In the genomic region with DNA sequence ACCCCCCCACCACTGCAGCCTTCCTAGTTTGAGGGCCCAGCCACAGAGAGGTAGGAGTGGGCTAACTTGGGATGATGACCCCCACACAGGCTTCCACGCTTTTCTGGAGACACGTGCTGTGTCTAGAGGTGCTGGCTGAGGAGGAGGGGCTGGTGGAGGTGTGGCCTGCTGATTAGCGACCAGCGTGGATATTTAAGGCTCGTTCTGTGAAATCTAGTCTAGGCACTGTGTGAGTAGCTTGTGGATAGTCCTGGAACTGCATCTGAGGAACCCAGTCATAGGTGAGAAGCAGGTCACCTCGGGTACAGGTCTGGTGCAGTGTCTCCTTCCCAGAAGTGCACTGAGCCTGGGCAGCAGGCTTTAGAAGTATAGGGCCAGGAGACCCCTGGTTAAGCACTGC, we compare ENCODE assay signal across 17 mouse cellular contexts. TPM values are rescaled to one million over a fixed set of nuclear protein-coding genes. Genes with fewer than 3 reads are reported as not detected.
A peak's percentile ranks its signal among the peaks of the same experiment; 100 is the strongest.
DNase-seq lines count a peak whose midpoint lies in the region; ATAC-seq lines count a peak whose summit lies in the region.
"Had no signal": no experiment of that assay in that cellular context is flagged by ENCODE, and none has a peak within 500 bp of the region (broad histone marks: within the 10 kb centered on the region; RNA-seq: fewer than 3 reads in every experiment).

No protein-coding gene starts in this region.

- H3K9ac ChIP-seq in kidney, embryonic 15.5 days: no peak overlapping the region
- no peak overlapping the region for H3K9ac ChIP-seq in midbrain, embryonic 13.5 days (replicated peaks)
- H3K9ac ChIP-seq: embryonic facial prominence, embryonic 12.5 days had no signal

- H3K4me3 ChIP-seq in heart, embryonic 10.5 days: no peak overlapping the region
- no peak overlapping the region for H3K4me3 ChIP-seq in kidney, embryonic 15.5 days (replicated peaks)
- no peak overlapping the region for H3K4me3 ChIP-seq in midbrain, embryonic 10.5 days
- no peak overlapping the region for H3K4me3 ChIP-seq in midbrain, embryonic 13.5 days (replicated peaks)
- H3K4me3 ChIP-seq: embryonic facial prominence, embryonic 12.5 days; hindbrain, embryonic 10.5 days had no signal

- no peaks in the 10 kb centered on the region for H3K9me3 ChIP-seq in heart, embryonic 10.5 days
- H3K9me3 ChIP-seq in kidney, embryonic 15.5 days (replicated peaks): no peaks in the 10 kb centered on the region
- H3K9me3 ChIP-seq in midbrain, embryonic 10.5 days (replicated peaks): no peaks in the 10 kb centered on the region
- no peaks in the 10 kb centered on the region for H3K9me3 ChIP-seq in midbrain, embryonic 13.5 days
- H3K9me3 ChIP-seq: embryonic facial prominence, embryonic 12.5 days; hindbrain, embryonic 10.5 days had no signal

- H3K27ac ChIP-seq in heart, embryonic 10.5 days: peak overlapping the region; percentile 72
- peak overlapping the region; percentile 1; the same call in 1 of the 2 replicates for H3K27ac ChIP-seq in kidney, embryonic 15.5 days
- 0 out of 2 replicates have a peak overlapping the region, but pooled peaks have one; percentile 18 for H3K27ac ChIP-seq in midbrain, embryonic 10.5 days (replicated peaks)
- H3K27ac ChIP-seq in midbrain, embryonic 13.5 days: no peak overlapping the region
- H3K27ac ChIP-seq: embryonic facial prominence, embryonic 12.5 days; macrophage had no signal

- WGBS in heart, embryonic 10.5 days: 34% methylated on average over 6 of the region's 6 CpGs
- WGBS in kidney, embryonic 15.5 days: 34% methylated on average over 6 of the region's 6 CpGs
- 76% methylated on average over 6 of the region's 6 CpGs for WGBS in midbrain, embryonic 10.5 days
- WGBS in midbrain, embryonic 13.5 days: 63% methylated on average over 6 of the region's 6 CpGs

- ATAC-seq in kidney, embryonic 15.5 days (replicated peaks; ENCODE audit: low FRiP score): no peak
- ATAC-seq in midbrain, embryonic 13.5 days: no peak

- H3K4me1 ChIP-seq in heart, embryonic 10.5 days: peaks cover 52% of the 10 kb centered on the region
- H3K4me1 ChIP-seq in kidney, embryonic 15.5 days: peaks cover 44% of the 10 kb centered on the region
- H3K4me1 ChIP-seq in midbrain, embryonic 10.5 days: peaks cover 9% of the 10 kb centered on the region; the same call in 1 of the 2 replicates
- H3K4me1 ChIP-seq in midbrain, embryonic 13.5 days (replicated peaks): peaks cover 4% of the 10 kb centered on the region; the same call in 1 of the 2 replicates

- H3K27me3 ChIP-seq in heart, embryonic 10.5 days (ENCODE audit: insufficient read depth, poor library complexity, severe bottlenecking): no peaks in the 10 kb centered on the region
- H3K27me3 ChIP-seq in kidney, embryonic 15.5 days: no peaks in the 10 kb centered on the region
- no peaks in the 10 kb centered on the region for H3K27me3 ChIP-seq in midbrain, embryonic 10.5 days (ENCODE audit: low read depth, poor library complexity, severe bottlenecking)
- H3K27me3 ChIP-seq in midbrain, embryonic 13.5 days: no peaks in the 10 kb centered on the region
- H3K27me3 ChIP-seq: embryonic facial prominence, embryonic 12.5 days had no signal

- no peak overlapping the region for H3K4me2 ChIP-seq in kidney, embryonic 15.5 days
- H3K4me2 ChIP-seq in midbrain, embryonic 13.5 days (replicated peaks): no peak overlapping the region
- H3K4me2 ChIP-seq: embryonic facial prominence, embryonic 12.5 days had no signal

- H3K36me3 ChIP-seq in heart, embryonic 10.5 days: peaks cover 50% of the 10 kb centered on the region
- H3K36me3 ChIP-seq in kidney, embryonic 15.5 days: peaks cover 12% of the 10 kb centered on the region; the same call in 1 of the 2 replicates
- no peaks in the 10 kb centered on the region for H3K36me3 ChIP-seq in midbrain, embryonic 10.5 days
- H3K36me3 ChIP-seq in midbrain, embryonic 13.5 days: no peaks in the 10 kb centered on the region
- H3K36me3 ChIP-seq: embryonic facial prominence, embryonic 12.5 days; hindbrain, embryonic 10.5 days had no signal

- DNase-seq in heart, embryonic 10.5 days (ENCODE audit: low spot score): no peak
- no peak for DNase-seq in heart, adult 11 months
- DNase-seq in kidney, adult 9 months: no peak
- DNase-seq in midbrain, embryonic 10.5 days (ENCODE audit: low spot score): no peak
- DNase-seq in frontal cortex, postnatal 14 days (ENCODE audit: low spot score in 2 of 2): no peak
- DNase-seq in layer of hippocampus, postnatal 25 days (ENCODE audit: extremely low spot score in 1 of 2, low spot score in 1 of 2): no peak
- DNase-seq: adrenal gland, adult 8-10 months; cerebellum, adult 11-12 months; cerebellum, postnatal 36 days; gastrocnemius, postnatal 14 days; layer of hippocampus, postnatal 36 days; right cerebral cortex, postnatal 25 days had no signal

RNA-seq across cellular contexts. Expression of a gene that starts 29.6 kb away (rescaled TPM):
- polyA plus RNA-seq in heart, embryonic 10.5 days (2016; fragmentation: Nextera tagmentation; extraction: Ambion mirVana): 134 and 256 TPM in 2 replicates
- 30.4 and 39.7 TPM in 2 replicates for polyA plus RNA-seq in kidney, embryonic 15.5 days (2015; fragmentation: Nextera tagmentation; extraction: Ambion mirVana)
- 9.0 and 10.0 TPM in 2 replicates for polyA plus RNA-seq in midbrain, embryonic 10.5 days (2016; fragmentation: Nextera tagmentation; extraction: Ambion mirVana)
- polyA plus RNA-seq in midbrain, embryonic 13.5 days (2015; fragmentation: Nextera tagmentation; extraction: Ambion mirVana): 9.1 and 12.3 TPM in 2 replicates
- total RNA-seq in layer of hippocampus, postnatal 25 days (2021): 10 to 100 TPM in 1 of 2 experiments, 1 to 10 TPM in 1; 6.3 to 11.2 TPM
